Mouse (Mus musculus) erythroblast, embryonic 14.5 days (primary cell): ENCODE results near the gene Ccdc106.

Source experiments
- GATA1 ChIP-seq: IDR thresholded peaks from 2 replicates; pipeline ENCODE4 v1.6.1; 2012; ENCODE audit warnings: low read length, inconsistent platforms, mixed read lengths
- TAL1 ChIP-seq: IDR thresholded peaks from 3 replicates; pipeline ENCODE4 v1.6.1; 2012; ENCODE audit warnings: low read length, inconsistent platforms, mixed read lengths

- TF ChIP-seq GATA1 (no peak), TAL1 (no peak)
Measured at GRCm38 (mm10) chr7:4975455-4975854, 44.9 kb upstream of the Ccdc106 start.
